In genomic region chr5:34235898-34236420, GRCm38 (mm10) we compare ENCODE assay signal across 9 mouse cellular contexts. TPM values are rescaled to one million over a fixed set of nuclear protein-coding genes. Genes with fewer than 3 reads are reported as not detected.
A peak's percentile ranks its signal among the peaks of the same experiment; 100 is the strongest.
DNase-seq lines count a peak whose midpoint lies in the region; TF ChIP-seq lines count a peak whose summit lies in the region.
"Had no signal": no experiment of that assay in that cellular context is flagged by ENCODE, and none has a peak within 500 bp of the region (broad histone marks: within the 10 kb centered on the region; RNA-seq: fewer than 3 reads in every experiment).

No protein-coding gene starts in this region.

- H3K36me3 ChIP-seq in ES-E14 (ENCODE audit: control insufficient read depth, insufficient read depth, low read length, poor library complexity, severe bottlenecking), result peaks cover 3% of the 10 kb centered on the region; the same call in 1 of the 2 replicates
- no peaks in the 10 kb centered on the region for H3K36me3 ChIP-seq in small intestine, adult 2 months (ENCODE audit: control insufficient read depth, insufficient read depth, low read length)
- H3K36me3 ChIP-seq: heart, embryonic 13.5 days; neural tube, embryonic 12.5 days had no signal

- no peaks in the 10 kb centered on the region for H3K4me1 ChIP-seq in ES-E14 (ENCODE audit: control insufficient read depth in 2 of 2, insufficient read depth in 2 of 2, low read length in 2 of 2, poor library complexity in 1 of 2)
- peaks cover 10% of the 10 kb centered on the region; the same call in 1 of the 2 replicates for H3K4me1 ChIP-seq in small intestine, adult 2 months (ENCODE audit: control insufficient read depth, insufficient read depth, insufficient read length, low read length)
- H3K4me1 ChIP-seq: heart, embryonic 13.5 days; neural tube, embryonic 12.5 days had no signal

- no peak for DNase-seq in layer of hippocampus, adult 2 months (ENCODE audit: low spot score in 2 of 2)
- no peak for DNase-seq in layer of hippocampus, adult 18-20 months (ENCODE audit: low spot score in 2 of 2)
- DNase-seq in ES-E14 (ENCODE audit: low read depth, low spot score), result peak; percentile 19
- DNase-seq in brain, adult 2 months (ENCODE audit: low read depth, low spot score), result peak; percentile 58
- DNase-seq in kidney, postnatal 4 days, result peak; percentile 62
- no peak for DNase-seq in layer of hippocampus, postnatal 10 days (ENCODE audit: low spot score in 2 of 2)

- no peak overlapping the region for H3K27ac ChIP-seq in layer of hippocampus, adult 2 months
- no peak overlapping the region for H3K27ac ChIP-seq in ES-E14 (ENCODE audit: insufficient read depth, low read depth, low read length, poor library complexity, severe bottlenecking)
- no peak overlapping the region for H3K27ac ChIP-seq in small intestine, adult 2 months (ENCODE audit: insufficient read depth, low read depth, low read length)
- H3K27ac ChIP-seq: heart, embryonic 13.5 days; neural tube, embryonic 12.5 days had no signal

- no peak overlapping the region for H3K4me3 ChIP-seq in layer of hippocampus, adult 2 months
- no peak overlapping the region for H3K4me3 ChIP-seq in ES-E14 (ENCODE audit: insufficient read depth in 1 of 2, low read depth in 1 of 2, low read length in 2 of 2, poor library complexity in 1 of 2, severe bottlenecking in 1 of 2)
- H3K4me3 ChIP-seq in small intestine, adult 2 months (ENCODE audit: low read depth, low read length), result no peak overlapping the region
- H3K4me3 ChIP-seq: heart, embryonic 13.5 days; neural tube, embryonic 12.5 days had no signal

- 56% methylated on average over 10 of the region's 10 CpGs for WGBS in small intestine, adult 2 months

- in situ Hi-C loops in ES-E14 (cut with MboI; ENCODE audit: low sequenced_read_pairs in 2 of 2, unreplicated experiment in 2 of 2), result no loop called here

- no peaks in the 10 kb centered on the region for H3K27me3 ChIP-seq in small intestine, adult 2 months (ENCODE audit: control insufficient read depth, insufficient read depth, low read length)
- H3K27me3 ChIP-seq: neural tube, embryonic 12.5 days had no signal

- H3K9ac ChIP-seq in ES-E14 (ENCODE audit: insufficient read depth, low read depth, low read length, poor library complexity, severe bottlenecking), result no peak overlapping the region
- H3K9ac ChIP-seq: heart, embryonic 13.5 days; neural tube, embryonic 12.5 days had no signal

- TF ChIP-seq POLR2A in small intestine, adult 2 months (IDR thresholded peaks at IDR 0.05; ENCODE audit: low read depth, low read length), result no peak

- no peaks in the 10 kb centered on the region for H3K9me3 ChIP-seq in ES-E14 (ENCODE audit: control insufficient read depth, insufficient read depth, low read depth, low read length)
- H3K9me3 ChIP-seq: heart, embryonic 13.5 days; neural tube, embryonic 12.5 days had no signal

- peak; percentile 87 for TF ChIP-seq CTCF in layer of hippocampus, adult 2 months (conservative IDR thresholded peaks at IDR 0.05)
- peak; percentile 85; the same call in 1 of the 2 replicates for TF ChIP-seq CTCF in small intestine, adult 2 months (IDR thresholded peaks at IDR 0.05; ENCODE audit: extremely low read depth, insufficient read length, insufficient replicate concordance, low read depth, low read length)

TF ChIP-seq in ES-E14, 5 proteins besides CTCF, POLR2A, EP300 and RAD21:
- TF ChIP-seq CHD2 (IDR thresholded peaks at IDR 0.05; ENCODE audit: low read depth, low read length), result no peak
- TF ChIP-seq ZC3H11A (IDR thresholded peaks at IDR 0.05; ENCODE audit: borderline replicate concordance, low read depth, low read length), result no peak
- no peak for TF ChIP-seq MAFK (IDR thresholded peaks at IDR 0.05; ENCODE audit: insufficient read depth, low read depth, low read length)
- no peak for TF ChIP-seq HCFC1 (IDR thresholded peaks at IDR 0.05; ENCODE audit: borderline replicate concordance, insufficient read depth, low read length)
- TF ChIP-seq ZNF384 (IDR thresholded peaks at IDR 0.05; ENCODE audit: low read depth, low read length), result no peak

RNA-seq across cellular contexts. Expression of gene Mxd4, which starts 48.4 kb away (rescaled TPM):
- total RNA-seq in layer of hippocampus, adult 2 months (2021), result 10 to 100 TPM; 84.9 to 94.7 TPM
- total RNA-seq in layer of hippocampus, adult 18-20 months (2021), result 10 to 100 TPM; 84.6 to 86.5 TPM
- 8.7 and 14.2 TPM in 2 replicates for total RNA-seq in ES-E14 (2012; rRNA removed)
- 82.5 and 154 TPM in 2 replicates for polyA plus RNA-seq in small intestine, adult 2 months (2012; rRNA removed)
- total RNA-seq in layer of hippocampus, postnatal 10 days (2021), result 10 to 100 TPM; 64.1 to 69.0 TPM

RNA-seq across cellular contexts. Expression of gene Zfyve28, which starts 52.3 kb away (rescaled TPM):
- total RNA-seq in layer of hippocampus, adult 2 months (2021), result 10 to 100 TPM; 35.0 to 35.8 TPM
- 10 to 100 TPM; 30.8 to 32.0 TPM for total RNA-seq in layer of hippocampus, adult 18-20 months (2021)
- total RNA-seq in ES-E14 (2012; rRNA removed), result 12.3 and 18.8 TPM in 2 replicates
- polyA plus RNA-seq in small intestine, adult 2 months (2012; rRNA removed), result 1.5 and 1.7 TPM in 2 replicates
- 10 to 100 TPM; 23.2 to 24.5 TPM for total RNA-seq in layer of hippocampus, postnatal 10 days (2021)

RNA-seq across cellular contexts. Expression of gene Cfap99, which starts 52.4 kb away (rescaled TPM):
- total RNA-seq in layer of hippocampus, adult 2 months (2021), result under 1 TPM; 0.22 to 0.56 TPM
- total RNA-seq in layer of hippocampus, adult 18-20 months (2021), result under 1 TPM; 0.36 to 0.42 TPM
- total RNA-seq in ES-E14 (2012; rRNA removed), result 0.22 and 0.42 TPM in 2 replicates
- 0.04 TPM in 1 of 2 replicates, not detected in the other for polyA plus RNA-seq in small intestine, adult 2 months (2012; rRNA removed)
- total RNA-seq in layer of hippocampus, postnatal 10 days (2021), result under 1 TPM; 0.23 to 0.40 TPM
- polyA plus RNA-seq: heart, embryonic 13.5 days; neural tube, embryonic 12.5 days had no signal

Comparison
In these comparisons a context has a peak if more than half of its experiments do, and no peak if none do; other contexts are left out.
1. DNase-seq: peak in ES-E14 (single experiment), brain, adult 2 months (single experiment) and kidney, postnatal 4 days (2 of 2); none in layer of hippocampus, adult 2 months (0 of 2), layer of hippocampus, adult 18-20 months (0 of 2) and layer of hippocampus, postnatal 10 days (0 of 2).